Mouse (Mus musculus) layer of hippocampus, postnatal 10 days (tissue): ENCODE results near the gene Mgmt. TPM values are rescaled to one million over a fixed set of nuclear protein-coding genes. Genes with fewer than 3 reads are reported as not detected.

Experiments
- DNase-seq, 2 experiments: peaks; one replicate each; pipeline ENCODE4 v3.0.0; 2021; ENCODE audit warnings: low spot score in 2 of 2
- total RNA-seq, 2 experiments: library from RNA; stranded (reverse); gene quantifications; 2 replicates each; pipeline ENCODE4 v1.2.3; 2021

Mgmt gene
- total RNA-seq, 2 experiments from 2014 or later, result 0.55 to 0.74 TPM

DNA sequence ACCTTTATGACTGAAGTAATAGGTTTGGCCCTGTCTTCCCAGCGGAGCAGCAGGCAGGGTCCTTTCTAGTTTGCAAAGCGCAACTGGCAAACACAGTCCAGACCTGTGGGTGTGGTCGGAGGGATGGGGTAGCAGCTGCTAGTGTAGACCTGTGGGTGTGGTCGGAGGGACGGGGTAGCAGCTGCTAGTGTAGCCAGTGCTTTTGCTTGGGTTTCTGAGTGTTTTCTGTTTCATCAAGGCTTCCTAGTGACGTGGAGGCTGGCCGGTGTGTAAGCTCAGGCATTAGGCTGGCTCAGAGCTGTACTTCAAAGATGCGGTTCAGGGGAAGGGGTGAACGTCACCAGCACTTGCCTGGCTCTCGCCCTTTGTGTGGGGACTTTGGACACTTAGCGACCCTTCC is 106.3 kb downstream of the Mgmt start:
- DNase-seq, result no peak

DNA sequence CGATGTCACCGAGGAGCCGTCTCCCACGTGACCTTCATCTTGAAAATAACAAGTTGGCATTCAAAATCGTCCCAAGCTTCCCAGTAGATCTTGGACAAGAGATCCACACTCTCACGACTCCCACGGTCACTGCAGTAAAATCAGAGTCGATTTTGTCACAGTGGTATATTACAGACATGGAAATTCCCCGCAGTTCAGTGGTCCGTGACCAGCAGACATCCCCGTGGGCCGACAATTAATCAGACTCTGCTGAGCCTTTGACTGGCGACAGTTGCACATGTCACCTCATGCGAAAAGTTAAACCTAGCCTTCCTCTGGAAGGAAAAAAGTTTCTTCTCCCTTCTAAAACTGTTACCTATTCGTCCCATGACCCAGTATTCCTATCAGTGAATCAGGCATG is 106.8 kb downstream of the Mgmt start:
- DNase-seq, result no peak

DNA sequence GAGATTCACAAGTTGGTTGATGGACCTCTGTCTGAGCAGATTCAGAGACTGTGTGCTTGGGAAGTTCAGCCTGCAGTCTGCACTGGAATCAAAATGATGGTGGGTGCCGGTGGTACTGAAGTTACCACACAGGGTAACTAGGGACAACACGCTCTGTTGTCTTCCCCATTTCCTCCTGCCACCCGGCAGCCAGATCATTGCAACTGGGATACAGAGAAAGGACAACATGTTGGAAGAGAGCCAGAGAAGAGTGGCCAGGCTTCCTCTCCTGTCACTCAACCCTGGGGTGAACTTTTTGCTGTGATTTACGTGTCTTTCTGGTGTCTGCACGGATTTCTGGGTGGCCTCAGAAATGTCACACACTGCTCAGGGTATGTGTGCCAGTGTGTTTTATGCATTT is 107.4 kb downstream of the Mgmt start:
- DNase-seq, result peak in 1 of 2 experiments; percentile 7

DNA sequence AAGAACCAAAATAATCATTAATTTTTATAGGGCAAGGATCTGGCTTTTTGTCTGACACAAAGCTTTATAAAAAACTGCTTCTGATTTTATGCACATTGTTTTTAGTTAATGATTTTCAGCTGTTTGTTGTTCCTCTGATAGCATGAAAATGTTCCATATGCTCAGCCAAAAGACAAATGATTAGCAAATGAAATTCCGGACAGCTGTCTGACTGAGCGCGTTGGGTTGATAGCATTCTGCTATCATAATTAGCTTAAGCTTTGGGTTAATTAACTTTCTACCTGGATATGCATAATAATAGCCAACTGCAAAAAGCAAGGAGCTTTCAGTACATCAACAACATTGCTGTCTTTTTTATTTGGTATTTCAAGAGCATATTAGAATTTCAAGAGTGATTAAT is 108.0 kb downstream of the Mgmt start:
- no peak for DNase-seq

DNA sequence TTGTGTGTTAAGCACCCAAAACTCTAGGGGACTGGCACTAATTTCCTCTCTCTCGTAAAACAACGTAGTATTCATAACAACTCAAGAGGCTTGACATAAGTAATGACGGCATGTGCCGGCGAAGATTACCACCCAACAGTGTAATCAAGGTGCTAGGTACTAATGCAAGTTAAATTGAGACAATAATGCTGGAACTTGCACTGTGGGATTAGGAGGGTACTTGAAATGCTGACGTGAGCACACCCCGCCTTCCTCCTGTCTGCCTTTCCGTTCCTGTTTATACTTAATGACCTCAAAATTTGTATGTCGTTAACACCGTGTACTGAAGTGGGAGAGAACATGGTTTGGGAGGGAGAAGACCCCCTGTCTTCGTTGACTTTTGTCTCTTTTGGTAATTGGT is 110.9 kb downstream of the Mgmt start:
- DNase-seq, result no peak

DNA sequence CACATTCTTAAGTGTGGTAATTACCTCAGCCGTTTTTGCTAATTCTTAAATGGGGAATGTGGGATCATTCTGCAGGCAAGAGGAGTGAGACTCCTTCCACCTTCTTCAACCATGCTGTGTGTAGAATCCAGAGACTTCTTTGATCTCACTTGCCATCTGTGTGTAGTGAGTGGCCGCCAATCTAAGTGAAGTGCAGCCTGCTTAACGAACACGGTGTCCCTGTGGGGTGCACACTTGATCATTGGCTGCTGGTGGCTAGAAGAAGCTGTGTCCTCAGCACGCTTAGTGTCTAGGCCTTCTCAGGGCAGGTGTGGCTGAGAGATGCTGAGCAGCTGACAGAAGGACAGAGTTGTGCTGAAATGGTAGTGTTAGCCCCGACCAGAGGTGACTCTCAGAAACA is 113.9 kb downstream of the Mgmt start:
- no peak for DNase-seq

GRCm38 (mm10) chr7:137009732-137010275 is 115.4 kb downstream of the Mgmt start:
- no peak for DNase-seq

- no peak for DNase-seq
Observed at GRCm38 (mm10) chr7:137010451-137010850, 116.0 kb downstream of the Mgmt start.

- DNase-seq, result no peak
Observed at GRCm38 (mm10) chr7:137012687-137013086, 118.3 kb downstream of the Mgmt start.

DNA sequence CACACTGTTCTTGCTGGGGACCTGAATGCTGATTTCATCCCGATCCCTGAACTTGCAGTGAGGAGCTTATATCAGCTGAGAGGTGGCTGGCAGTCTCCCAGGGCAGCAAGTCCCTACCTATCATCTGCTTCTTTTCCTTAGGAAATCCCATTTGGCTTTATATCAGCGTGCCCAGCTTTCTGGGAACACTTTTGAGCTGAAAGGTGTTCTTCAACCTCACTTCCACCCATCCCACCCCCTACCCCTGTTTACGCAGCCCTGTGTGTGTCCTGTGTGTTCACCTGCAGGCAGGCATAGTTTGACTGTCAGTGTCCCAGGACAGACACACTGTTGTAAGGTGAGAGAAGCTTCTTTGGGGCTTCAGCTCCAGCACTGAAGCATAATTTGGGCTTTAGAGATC is 119.0 kb downstream of the Mgmt start:
- DNase-seq, result no peak

DNA sequence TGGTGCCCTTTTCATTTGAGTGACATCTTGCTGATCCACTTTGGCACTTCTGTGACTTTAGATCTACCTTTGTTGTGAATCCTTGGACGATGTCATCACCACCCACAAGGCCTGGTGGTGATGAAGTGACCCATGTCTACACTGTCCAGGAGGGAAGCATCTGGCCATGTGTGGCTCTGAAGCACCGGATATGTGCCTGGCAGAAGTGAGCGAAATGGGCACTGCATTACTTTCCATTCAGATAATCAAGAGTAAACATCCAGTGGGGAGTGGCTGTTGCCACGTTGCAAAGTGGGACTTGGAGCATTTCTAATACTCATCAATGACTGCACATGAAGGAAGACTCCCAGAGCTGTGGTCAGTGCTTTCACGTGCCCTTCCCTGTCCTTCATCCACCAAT is 124.2 kb downstream of the Mgmt start:
- no peak for DNase-seq

DNA sequence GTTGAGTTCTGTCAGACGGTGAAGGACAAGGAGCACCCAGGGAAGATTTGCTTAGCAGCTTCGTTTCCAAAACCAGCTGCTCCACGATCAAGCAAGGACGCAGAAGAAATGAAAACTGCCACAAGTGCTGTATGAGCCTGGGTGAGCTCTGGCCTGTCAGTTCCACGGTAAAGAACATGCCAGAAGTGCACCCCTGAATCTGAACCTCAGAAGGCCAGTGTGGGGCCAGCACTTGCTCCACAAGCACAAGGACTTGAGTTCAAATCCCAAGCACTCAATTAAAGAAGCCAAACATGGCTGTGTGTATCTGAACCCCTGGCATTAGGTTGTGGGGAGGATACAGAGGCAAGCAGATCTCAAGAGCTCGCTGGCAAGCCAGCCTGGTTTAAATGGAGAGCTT is 125.8 kb downstream of the Mgmt start:
- no peak for DNase-seq

DNA sequence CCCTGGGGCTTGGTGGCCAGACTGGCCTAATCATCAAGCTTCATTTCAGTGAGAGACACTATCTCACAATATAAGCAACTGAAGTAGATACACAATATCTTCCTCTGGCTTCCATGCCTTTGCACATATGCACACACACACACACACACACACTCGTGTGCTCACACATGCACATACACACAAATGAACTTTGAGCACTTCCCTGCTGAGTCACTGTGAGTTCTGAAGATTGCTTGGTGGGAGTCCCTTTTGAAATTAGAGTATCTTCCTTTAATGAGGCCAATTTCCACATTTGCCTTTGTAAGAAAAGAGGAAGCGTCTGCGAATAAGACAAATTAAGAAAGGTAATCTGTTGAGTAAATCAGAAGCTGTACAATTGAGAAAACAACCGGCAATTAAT is 136.4 kb downstream of the Mgmt start:
- no peak for DNase-seq

- DNase-seq, result no peak
Observed at GRCm38 (mm10) chr7:137033177-137033576, 138.8 kb downstream of the Mgmt start.

DNA sequence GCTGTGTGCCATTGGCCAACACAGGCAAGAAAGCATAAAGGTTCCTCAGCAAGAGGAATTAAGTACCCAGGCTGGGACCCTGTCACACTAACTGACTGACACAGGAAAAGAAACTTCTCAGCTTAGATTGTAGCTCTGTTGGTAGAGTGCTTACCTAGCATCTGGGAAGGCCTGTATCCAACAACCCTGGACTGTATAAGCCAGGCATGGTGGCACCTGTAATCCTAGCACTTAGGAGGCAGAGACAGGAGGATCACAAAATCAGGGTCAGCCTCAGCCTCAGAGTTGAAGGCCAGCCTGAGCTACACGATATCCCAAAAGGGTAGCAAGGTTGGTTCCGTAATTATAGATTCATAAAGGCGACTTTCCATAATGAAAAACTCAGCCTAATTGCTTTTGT is 140.6 kb downstream of the Mgmt start:
- DNase-seq, result no peak

DNA sequence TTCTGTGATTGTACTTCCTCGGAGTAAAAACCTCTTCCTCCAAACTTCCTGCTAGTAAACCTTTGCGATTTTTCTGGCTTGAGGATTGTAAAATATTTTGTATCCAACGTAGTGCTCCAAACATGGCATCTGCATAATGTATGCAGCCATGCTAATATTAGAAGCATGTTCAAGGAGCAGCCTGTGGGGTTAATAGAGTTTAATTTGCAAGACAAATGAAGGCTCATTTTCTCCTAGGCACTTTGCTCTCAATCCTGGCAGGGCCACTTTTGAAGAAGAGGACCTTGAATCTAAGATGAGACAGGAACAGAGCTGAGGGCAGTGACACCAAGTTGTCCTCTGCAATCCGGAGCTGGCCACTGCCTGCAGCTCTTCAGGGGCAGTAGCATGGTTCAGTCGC is 141.5 kb downstream of the Mgmt start:
- DNase-seq, result no peak

GRCm38 (mm10) chr7:137037471-137037870 is 143.1 kb downstream of the Mgmt start:
- no peak for DNase-seq

- no peak for DNase-seq
Observed at GRCm38 (mm10) chr7:137037872-137038271, 143.5 kb downstream of the Mgmt start.

GRCm38 (mm10) chr7:137038311-137038945 is 144.0 kb downstream of the Mgmt start:
- DNase-seq, result no peak

- DNase-seq, result no peak
Observed at GRCm38 (mm10) chr7:137038946-137039320, 144.5 kb downstream of the Mgmt start.

GRCm38 (mm10) chr7:137040646-137041045 is 146.2 kb downstream of the Mgmt start:
- no peak for DNase-seq

GRCm38 (mm10) chr7:137046891-137047290 is 152.5 kb downstream of the Mgmt start:
- DNase-seq, result no peak

DNA sequence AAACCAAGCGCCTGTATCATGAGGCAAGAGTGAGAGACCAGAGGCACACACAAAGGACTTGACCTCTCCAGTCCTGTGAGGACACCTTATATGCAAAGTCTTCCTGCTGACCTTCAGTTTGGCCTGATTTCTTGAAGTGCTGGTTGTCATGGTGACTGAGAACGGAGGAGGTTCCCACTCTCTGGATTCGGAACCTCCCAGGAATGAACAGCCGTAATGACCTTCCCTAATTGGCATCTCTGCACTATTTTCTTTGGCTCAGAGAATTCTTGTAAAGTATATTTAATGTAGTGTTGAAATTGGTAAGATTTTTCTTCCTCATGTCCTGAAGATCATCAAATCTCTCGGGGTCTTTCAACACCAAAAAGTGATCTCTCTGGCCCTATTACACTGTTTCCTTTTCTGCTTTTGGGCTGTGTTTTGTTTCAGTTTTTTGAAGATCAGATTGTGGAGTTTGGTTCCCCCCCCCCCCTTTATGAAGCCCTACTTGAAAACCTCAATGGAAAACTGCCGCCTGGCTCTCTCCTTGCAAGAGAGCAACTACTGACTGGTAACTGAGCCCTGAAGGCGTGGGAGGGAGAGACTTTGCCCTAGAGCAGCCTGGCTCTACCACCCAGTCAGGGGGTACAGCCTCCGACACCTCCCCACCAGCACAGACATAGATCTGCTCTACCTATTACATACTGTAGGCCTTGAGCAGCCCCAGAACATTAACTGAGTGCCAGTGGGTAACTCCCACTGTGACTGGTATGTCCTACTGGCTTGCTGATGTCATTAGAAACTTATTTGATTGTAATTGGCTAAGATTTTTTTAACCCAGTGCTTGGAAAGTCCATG is 153.9 kb downstream of the Mgmt start:
- no peak for DNase-seq
